Mouse (Mus musculus) retina, adult 2 months (tissue): Measurements from ENCODE around the gene Cd40.

Experiments
- DNase-seq: peaks from one replicate; pipeline ENCODE4 v3.0.0-alpha.2; 2012; ENCODE audit warnings: low read depth, low spot score

Gene Cd40

DNA sequence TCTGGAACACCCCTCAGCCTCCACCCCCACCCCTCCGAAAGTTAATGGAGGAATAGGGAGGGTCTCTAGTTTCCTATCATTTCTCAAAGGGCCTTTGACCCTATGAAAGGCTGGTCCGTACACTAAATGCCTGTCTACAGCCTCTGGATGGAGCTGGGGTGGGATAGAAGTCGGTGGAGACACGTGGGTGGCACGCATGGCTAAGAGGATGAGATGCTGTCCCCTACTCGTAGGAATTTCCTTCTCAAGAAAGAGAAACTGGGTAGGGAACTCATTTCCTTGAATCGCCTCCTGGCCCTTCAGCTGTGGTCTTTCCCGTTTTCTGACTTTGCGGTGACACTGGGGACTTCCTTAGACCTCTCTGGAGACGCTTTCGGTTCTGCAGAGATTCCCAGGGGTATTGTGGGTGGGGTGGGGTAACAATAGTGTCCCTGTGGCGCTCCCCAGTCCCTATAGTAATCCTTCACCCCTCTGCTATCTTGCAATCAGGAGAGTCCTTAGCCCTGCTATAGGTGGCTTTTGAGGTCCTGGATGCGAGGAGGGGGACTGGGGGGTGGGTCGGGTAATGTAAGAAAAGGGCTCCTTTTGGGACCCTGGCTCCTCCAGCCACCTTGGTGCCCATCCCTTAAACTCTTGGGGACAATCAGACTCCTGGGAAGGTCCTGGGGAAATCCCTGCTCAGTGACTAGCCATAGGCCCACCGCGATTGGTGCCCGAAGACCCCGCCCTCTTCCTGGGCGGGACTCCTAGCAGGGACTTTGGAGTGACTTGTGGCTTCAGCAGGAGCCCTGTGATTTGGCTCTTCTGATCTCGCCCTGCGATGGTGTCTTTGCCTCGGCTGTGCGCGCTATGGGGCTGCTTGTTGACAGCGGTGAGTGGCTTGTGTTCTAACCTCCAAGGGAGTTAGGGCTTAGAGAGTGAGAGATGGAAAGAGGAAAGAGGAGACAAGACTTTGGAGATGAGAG lies at the start of gene Cd40:
TSS of gene Cd40 (plus strand) at position 740 of the 965 bp plus-strand sequence.
- no peak for DNase-seq

DNA sequence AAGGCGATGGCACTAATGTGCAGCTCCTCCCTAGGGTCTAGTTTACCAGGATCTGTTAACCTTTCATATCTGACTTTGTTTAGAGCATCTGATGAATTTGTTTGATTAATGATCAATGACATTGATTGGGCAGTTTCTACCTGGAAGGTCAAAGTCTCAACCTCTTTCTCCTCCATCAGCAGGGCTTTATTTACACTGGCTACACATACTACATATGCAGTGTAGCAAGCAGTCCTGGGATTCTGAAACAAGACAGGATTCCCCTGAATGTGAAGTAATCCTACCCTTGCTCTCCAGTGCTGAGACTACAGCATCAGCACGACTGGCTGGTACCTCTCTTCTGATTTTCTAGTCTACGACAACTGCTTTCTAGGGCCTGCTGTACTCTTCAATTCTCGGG lies 48.6 kb upstream of the Cd40 start:
- no peak for DNase-seq

DNA sequence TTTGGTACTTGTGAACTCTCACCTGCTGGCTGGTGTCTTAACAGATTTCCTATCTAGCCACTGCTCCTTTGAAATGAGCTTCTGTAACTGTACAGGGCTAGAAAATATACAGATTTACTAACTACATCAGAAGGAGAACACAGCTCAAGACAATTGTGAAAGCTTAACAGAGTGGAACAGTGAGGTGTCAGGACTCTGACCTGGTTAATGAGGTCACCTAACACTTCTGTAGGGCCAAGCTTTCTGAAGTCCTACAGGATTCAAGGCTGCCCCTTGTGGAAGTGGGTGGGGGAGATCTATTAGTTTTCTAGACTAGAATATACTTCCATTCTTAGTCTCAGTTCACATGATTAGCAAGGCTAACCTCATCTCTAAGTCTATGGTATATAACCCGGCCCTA lies 47.4 kb upstream of the Cd40 start:
- no peak for DNase-seq

DNA sequence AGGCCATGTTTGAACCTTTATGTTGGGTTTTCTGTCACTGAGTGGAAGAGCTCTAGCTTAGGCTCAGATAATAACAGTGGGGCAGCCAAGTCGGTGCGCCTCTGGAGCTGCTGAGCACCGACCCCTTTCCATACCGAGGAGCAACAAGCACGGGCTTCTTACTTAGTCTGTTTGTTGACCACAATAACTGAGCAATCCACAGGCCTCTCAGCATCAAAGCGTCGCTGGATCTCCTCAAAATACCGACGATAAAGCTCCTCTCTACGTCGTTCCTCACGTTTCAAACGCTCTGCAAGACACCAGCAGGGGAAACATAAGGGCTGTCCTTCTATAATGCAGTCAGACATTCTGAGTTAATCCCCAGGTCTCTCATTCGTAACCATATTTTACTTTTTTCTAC lies 46.3 kb upstream of the Cd40 start:
- DNase-seq = no peak

DNA sequence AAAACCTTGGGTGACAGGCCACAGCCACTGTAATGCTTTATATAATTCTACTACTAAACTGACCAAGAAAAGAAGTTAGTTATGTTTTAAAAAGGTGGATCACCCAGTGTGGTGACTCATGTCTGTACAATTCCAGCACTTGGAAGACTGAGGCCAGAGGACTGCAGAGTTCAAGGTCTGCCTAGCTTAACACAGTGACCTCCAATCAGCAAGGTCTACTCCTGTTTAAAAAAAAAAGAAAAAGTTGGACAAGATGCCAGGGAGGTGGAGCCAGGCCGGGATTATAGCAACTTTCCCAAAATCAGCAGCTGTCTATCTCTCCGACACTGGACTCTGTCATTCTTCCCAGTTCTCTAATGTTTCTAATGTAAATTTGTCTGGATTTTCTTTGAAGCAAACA lies 45.8 kb upstream of the Cd40 start:
- no peak for DNase-seq

DNA sequence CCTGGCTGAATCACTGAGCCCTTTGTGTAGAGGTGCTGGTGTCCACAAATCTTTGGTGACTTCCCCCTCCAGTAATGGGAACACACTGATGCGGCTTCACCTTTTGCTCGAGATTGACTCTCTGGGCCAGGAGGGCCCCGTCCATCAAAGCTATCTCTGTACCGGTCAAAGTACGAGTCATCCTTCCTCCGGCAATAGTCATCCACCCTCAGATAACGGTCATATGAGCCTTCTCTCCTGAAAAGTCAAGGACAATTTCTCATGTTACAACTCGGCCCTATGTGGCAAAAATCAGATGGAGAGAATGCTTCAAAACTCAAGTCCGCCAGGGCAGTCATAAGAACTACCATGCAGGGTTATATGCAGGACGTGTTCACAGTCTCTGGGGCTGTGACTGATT lies 45.1 kb upstream of the Cd40 start:
- DNase-seq = no peak

DNA sequence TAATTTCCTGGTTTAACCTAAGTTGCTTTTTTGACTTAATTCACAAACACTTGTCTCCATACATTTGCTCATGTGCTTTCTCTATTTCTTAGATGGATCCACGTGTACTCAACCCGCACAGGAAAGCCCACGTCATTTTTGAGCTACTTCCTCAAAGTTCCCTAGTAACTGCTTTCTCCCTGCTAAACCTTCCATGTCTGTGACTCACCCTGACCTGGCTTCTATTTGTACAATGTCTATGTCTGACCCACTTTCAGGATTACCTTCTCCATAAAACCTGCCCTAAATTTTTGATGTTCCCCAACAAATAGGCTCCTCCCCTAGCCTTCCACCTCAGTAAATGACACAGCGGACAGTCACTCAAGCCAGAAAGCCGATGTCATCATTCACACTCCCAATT lies 40.5 kb upstream of the Cd40 start:
- no peak for DNase-seq

DNA sequence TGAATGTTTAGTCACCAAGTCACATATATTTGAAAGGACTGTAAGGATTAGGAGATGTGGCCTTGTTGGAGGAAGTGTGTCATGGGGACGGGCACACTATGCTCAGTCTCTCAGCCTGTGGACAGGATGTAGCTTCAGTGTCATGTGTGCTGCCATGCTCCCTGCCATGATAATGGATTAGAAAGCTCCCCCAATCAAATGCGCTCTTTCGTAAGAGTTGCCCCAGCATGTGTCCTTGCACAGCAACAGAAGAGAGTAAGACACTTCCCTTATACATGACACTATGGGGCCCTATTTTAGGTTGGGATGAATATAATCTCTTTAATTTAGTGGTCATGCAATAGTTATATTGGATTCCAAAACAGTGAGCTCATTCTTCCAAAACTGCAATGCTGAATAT lies 34.9 kb upstream of the Cd40 start:
- DNase-seq = no peak

DNA sequence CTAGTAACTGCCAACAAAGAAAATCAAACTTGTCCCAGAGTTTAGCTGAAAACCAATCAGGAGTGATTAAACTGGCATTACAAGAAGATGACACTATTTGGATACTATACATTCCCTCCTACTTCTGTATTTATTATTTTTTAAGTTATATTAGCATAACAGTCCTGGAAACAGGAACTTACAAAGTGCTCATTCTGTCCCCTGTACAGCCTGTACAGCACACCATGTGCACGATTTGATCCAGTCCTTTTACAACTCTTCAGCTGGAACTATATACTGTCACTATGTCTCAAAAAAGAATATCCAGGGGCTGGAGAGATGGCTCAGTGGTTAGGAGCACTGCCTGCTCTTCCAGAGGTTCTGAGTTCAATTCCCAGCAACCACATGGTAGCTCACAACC lies 28.3 kb upstream of the Cd40 start:
- DNase-seq = no peak

DNA sequence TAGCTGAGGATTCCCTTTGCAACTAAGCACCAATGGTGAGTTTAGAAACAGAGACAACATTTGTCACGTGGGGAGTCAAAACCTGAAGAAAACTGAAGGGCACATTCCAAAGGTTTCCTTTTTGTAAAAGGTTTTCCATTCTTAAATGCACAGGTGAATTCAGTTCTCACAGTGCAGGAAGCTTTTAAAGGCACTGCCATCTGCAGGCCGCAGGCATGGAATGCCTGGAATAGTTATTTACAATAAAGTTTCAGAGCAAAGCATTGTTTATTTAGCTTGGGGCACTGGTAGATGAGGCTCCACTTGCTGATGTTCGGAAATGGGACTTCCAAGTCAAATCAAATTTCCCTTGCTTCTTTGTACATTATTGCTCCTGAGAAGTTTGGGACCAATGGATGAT lies 22.9 kb upstream of the Cd40 start:
- DNase-seq = no peak

DNA sequence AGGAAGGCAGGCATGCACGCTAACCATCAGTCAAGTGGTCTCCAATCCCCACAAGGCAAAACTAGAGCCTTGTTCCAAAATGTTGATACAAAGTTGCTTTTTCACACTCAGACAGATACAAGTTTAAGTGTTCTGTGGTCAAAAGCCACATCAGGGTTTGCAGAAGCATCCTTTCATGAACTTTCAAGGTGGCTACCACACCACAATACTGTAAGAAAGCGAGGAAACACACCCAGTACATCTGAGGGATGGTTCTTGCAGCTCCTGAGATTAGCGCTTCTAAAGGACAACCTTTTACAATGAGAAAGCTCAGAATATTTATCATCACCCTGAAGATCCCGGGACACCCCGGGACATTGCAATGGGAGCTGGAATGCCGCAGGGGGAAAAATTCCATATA lies 22.1 kb upstream of the Cd40 start:
- DNase-seq = no peak

DNA sequence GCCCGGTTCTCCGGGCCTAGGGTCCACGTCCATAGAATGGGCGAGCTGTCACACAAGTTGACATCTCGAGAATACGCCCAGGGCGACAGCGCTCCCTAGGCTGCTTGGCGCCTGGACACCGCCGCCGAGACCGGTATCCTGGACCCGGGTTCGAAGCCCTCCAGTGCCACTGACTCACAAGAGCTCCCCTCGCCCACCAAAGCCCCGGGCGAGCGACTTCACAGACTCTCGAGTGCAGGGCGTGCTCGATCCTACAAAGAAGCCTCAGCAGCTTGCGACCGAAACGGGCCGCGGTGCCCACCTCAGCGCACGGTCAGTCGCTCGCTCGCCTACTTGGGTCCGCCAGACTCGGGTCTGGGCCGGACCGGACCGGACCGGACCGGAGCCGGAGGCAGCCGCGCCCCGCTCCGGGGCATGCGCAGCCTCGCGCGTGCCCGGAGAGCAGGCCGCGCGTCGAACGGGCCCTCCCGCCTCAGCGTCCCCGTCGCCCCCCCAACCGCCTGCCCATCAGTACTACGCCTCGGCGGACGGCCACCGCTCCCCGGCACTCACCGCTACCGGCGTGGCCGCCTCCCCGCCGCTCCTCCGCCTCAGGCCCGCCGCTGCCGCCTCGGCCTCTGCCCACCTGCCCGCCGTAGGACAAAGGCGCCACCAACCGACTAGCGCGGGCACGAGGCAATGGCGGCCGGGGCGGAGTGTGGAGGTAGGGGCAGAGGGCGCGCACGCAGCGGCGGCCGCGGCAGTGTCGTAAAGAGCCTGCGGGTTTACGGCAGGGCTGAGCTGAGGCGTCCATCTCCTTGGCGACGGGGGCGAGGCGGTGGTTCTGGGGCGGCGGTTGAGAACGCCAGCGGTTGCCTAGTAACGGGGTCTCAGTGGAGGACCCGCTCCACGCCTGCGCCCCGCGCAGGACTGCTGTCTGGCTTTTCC lies 21.0 kb upstream of the Cd40 start, which contains the start of gene Ncoa5:
TSS of gene Ncoa5 (minus strand) at position 737 of the 927 bp plus-strand sequence.
- peak; percentile 83 for DNase-seq

DNA sequence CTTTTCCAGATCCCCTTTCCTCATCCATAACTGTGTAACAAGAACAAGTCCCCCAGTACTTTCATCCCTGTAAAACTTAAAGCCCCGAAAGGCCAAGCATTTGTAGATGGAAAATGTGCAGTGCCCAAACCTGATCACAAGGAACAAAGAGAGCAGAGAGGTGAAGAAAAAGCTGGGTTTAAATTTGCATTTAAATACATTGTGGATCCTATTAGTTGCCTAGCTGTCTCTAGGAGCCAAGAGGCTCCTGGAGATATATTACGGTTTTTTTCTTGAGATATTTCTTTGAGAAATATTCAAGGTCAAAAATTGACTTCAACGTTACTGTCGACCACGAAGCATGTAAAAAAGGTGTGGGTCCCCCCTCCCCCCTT lies 20.4 kb upstream of the Cd40 start:
- DNase-seq = no peak

DNA sequence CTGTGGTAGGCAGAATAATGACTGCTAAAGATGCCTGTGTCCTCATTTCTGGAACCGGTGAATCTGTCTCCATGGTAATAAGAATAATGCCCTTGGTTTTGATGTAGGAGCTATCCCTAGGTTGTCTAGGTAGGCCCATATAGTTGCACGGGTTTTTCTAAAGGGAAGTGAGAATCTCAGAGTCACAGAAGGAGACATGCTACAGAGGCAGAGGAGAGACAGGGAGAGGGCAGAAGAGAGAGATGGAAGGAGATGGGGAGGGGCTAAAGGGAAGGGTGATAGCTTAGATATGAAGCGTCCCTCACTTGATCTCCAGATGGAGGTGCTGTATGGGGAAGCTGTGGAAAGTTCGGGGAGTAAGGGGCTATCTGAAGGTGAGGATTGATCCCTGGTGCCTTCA lies 18.0 kb upstream of the Cd40 start:
- no peak for DNase-seq

DNA sequence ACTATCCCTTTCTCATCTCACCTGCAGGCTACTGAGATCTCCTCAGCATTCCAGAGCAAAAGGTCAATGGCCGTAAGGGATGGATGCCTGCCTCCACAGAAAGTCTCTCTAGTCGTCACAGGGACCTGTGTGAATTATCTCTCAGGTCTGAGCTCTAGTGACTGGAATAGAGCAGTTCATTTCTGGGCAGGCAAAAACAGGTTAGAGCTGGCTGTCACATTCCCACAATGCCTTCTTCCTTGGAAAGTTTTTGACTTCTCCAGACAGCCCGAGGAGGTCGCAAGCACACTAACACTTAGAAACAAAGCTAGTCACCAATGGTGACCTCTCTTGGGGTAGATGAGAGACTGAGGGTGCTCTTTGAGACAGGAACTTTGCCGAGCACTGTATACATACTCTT lies 13.3 kb upstream of the Cd40 start:
- no peak for DNase-seq

DNA sequence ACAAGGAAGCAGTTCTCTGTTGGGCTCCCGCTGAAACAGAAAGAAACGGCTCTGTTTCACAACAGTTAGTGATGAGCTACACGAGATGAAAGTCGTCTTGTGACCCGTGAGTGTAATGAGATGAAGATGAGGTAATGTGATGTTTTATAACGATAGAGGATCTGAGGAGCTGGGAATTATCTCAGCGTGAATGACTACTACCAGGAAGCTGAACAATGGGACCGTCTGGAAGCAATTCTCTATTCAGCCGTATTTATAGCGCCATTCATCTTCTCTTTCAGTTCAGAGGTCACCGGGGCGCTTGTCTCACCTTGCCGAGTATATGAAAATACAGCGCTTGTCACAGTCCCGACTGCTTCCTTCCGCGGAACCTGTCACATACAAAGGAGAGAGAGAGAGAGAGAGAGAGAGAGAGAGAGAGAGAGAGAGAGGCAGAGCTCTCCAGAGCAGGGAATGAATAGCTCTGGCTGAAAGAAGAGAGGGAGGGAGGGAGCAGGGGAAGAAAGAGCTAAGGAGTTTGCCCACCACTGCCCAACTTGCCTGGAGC lies 12.3 kb upstream of the Cd40 start:
- DNase-seq = no peak

DNA sequence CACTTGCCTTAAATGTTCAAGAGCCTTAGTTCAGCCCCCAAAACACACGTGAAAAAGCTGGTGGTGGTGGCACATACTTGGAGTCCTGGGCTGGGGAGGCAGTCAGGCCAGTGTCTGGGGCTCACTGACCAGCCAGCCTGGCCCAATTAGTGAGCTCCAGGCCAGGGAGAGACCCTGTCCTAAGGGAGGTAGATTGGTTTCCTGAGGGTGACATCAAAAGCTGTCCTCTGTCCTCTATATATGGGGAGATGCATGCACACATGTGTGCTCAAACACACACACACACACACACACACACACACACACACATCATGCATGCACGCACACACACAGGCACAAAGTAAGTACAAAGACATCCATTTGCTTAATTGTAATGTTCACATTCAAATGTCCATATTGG lies 11.7 kb upstream of the Cd40 start:
- DNase-seq = no peak

DNA sequence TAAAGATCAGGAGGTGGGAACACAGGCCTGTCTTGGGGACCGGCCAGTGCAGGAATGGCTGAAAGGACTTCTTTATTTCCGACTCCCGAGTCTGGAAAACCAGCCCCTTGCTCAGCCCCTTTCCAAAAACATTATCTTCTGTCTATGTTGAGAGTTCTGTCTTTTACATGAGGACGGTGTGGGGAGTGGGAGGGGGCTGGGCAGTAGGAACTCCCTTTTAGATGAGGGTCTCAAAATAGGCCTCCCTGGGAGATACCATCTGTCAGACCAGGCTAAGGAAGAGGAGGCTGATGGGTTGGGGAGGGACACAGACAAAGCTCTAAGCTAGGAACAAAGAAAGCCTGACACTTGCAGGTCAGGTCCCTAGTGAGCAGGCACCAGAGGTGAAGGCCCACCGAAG lies 6.4 kb upstream of the Cd40 start:
- no peak for DNase-seq

DNA sequence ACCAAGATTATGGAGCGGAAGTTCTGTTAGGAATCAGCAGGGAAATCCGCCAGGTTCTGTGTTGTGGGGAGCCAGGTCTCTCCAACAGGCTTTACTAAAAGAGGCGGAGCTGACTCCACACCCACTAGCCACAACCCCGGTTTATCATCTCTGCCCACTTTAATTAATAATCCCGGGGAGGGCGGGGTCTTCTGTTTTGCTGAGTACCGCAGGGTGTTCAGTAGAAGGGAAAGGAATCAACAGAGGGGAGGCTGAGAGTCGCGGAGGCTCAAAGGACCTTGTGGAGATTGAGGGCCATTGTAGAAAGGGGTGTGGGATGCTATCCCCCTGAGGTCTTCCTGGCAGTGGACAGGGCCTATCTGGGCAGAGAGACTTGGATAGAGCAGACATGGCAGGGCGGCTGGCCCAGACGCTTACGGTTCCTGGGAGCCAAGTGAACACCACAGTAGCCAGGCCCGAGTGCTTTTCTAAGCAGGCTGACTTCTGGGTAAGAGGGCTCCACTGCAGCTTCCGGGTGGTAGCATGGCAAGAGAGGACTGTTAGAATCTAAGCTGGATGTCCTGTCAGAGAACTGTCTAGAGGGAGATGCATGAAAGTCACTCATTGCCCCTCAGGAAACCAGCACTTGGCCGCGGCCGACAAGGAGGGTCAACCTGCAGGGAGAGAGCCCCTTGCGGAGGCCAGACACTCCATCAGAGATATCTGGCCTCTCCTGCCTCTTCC lies 4.4 kb upstream of the Cd40 start:
- no peak for DNase-seq

DNA sequence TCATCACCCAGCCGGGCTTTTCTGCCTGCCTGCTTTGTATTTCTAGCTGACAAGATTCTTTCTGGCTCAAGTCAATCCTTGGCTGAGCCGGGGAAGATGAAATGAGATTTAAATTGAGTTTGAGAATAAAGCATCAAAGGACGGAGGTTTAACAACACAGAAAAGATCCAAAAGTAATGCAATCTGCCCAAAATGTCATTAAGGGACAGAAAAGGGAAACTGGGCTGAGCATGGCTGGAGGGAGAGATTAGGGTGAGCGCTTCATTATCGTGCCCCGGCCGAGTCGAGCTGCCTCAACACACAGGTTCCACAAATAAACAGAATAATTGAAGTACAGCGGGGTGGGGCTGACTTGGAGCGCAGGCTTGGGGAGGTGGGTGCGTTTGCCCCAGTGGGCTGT lies 3.9 kb upstream of the Cd40 start:
- no peak for DNase-seq

DNA sequence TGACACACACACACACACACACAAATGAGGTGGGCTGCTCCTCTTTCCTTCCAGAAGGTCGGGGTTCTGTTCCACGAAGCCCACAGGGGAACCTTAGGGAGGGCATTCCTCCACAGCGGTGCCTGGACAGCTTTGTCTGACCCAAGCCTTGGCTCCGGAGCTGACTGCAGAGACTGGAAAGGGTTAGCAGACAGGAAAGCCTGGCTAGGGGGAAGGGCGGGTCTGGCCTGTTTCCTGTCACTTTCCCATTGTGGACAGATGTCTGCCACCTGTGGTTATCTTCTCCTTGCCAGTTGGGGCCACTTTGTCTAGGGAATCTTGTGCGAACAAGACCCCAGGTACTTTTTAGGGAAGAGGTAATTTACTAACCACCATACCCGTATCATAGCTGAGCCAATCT lies 478 bp downstream of the Cd40 start:
- DNase-seq = no peak
